Mouse (Mus musculus): Measurements from ENCODE around the gene Hist1h3f.

Hist1h3f gene

DNA sequence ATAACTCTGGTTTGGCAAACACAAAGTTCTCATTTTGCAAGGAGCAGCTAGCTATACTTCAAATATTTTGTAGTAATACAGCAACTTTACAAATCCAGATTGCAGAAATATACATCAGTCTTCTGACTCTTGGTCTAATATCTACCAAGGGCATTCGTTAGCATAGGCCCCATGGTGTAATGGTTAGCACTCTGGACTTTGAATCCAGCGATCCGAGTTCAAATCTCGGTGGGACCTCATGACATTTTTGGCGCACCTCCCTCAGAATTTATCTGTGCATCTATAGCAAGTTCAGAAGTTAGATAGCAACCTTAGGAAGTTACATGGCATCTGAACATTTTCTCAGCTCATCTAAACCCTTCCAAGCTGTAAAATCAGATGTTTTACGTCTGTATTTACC is 25.0 kb upstream of the Hist1h3f start:
- peak; percentile 82 for DNase-seq

DNA sequence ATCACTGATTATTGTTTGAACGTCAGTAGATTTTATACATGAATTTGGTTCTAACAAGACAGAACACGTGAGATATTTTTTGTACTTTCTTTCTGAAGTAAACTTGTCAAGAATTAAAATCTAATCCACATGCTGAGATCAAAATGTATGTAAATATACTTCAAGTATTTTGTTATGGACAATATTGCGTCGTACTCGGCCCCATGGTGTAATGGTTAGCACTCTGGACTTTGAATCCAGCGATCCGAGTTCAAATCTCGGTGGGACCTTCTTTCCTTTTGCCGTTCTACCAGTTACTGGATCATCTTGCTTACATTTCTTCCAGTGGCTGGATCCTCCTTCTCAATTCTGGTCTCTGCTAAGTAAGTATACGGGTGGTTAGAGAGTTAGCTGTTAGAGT is 24.4 kb upstream of the Hist1h3f start:
- peak; percentile 83 for DNase-seq

DNA sequence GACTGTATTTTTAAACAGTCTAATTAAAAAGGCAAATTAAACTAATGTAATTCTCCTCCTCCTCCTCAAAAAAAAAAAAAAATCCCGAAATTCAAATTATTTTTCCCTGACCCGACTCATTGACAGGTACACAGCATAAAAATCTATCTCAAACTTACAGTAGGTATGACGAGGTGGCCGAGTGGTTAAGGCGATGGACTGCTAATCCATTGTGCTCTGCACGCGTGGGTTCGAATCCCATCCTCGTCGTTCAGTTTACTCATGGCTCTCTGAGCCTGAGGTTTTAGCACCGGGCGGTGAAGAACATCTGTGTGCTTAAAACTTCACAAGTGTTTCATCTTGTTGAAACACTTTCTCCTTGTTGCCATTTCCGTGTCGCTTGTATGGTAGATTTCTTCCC is 22.1 kb upstream of the Hist1h3f start:
- DNase-seq = peak; percentile 81

DNA sequence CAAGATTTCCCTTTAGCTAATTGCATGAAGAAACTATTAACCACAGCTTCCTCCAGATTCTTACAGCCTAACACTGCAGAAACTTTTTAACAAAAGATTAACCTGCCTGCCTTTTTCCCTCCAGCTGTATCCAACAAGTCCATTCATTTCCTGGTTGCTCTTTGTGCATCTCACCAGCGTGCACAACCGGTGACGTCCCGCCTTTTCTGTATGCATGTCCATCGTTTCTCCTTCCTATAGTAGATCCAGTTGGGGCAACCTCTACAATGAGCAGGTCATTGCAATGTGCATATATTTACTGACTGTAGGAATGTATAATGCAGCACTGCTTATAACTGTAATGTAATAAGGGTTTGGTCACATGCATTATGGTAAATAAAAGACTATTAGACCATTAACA is 19.9 kb upstream of the Hist1h3f start:
- no peak for DNase-seq

DNA sequence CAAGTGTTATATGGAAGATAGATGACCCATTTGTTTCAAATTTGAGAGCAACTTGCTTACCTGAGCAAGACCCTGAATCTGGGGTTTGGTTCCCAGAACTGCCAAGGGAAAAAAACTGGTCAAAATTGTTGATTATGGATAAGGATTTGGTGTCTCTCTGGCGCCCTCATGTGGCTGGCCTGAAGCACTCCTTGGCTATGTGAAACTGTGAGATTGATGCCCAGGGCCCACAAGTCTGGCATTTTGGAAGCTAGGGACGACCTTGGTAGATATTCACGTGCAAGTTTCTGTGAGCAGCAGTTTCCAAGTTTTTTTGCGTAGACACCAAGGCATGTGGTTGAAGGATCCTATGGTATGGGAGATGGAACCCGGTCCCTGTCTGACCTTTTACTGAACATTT is 19.2 kb upstream of the Hist1h3f start:
- peak; percentile 65 for DNase-seq

DNA sequence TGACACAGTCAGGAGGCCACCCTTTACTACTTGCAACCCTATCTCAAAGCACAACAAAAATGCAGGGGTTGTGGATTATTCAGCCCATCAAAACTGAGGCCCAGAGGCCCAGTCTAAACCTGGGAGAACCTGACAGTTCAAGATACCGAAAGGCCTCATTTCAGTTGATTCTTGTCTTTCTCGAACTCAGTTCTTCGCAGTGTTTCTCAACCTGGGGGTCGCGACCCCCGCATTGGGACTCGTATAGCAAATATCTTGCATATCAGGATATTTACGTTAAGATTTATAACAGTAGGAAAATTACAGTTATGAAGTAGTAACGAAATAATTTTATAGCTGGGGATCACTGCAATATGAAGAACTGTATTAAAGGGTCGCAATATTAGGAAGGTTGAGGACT is 18.0 kb upstream of the Hist1h3f start:
- DNase-seq = no peak

DNA sequence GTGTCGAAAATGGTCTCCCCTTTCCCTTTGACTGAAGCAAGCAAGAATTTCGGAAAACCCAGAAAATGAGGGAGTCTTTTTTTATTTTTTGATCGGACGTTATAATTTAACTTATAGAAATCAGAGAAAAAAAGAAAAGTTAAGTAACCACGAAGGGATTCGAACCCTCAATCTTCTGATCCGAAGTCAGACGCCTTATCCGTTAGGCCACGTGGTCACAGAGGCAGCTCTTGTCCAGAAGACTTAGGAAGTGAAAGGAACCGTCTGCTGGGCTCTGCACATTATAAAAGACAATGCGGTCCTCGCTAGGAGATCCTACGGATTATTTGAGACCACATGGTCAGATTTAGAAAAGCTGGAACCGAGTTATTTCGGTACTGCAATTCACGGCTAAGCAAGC is 17.5 kb upstream of the Hist1h3f start:
- peak; percentile 92 for DNase-seq

DNA sequence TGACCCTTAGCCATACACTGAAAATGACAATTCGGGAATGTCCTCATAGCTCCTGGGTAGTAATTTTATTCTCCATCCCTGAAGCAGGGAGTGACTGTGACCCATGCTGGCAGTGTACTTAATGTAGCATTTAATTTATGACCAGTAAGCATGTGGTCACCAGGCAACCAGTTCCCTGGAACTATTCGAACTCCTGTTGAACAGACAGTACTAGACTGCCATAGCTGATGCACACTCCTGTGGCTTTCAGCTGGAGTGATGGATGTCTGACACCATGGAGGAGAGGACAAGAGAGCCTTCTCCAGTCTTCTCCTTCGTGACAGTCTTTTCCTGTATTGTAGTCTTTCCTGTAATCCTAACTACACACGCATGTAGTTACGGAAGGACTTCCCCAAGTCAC is 14.8 kb upstream of the Hist1h3f start:
- DNase-seq = no peak

DNA sequence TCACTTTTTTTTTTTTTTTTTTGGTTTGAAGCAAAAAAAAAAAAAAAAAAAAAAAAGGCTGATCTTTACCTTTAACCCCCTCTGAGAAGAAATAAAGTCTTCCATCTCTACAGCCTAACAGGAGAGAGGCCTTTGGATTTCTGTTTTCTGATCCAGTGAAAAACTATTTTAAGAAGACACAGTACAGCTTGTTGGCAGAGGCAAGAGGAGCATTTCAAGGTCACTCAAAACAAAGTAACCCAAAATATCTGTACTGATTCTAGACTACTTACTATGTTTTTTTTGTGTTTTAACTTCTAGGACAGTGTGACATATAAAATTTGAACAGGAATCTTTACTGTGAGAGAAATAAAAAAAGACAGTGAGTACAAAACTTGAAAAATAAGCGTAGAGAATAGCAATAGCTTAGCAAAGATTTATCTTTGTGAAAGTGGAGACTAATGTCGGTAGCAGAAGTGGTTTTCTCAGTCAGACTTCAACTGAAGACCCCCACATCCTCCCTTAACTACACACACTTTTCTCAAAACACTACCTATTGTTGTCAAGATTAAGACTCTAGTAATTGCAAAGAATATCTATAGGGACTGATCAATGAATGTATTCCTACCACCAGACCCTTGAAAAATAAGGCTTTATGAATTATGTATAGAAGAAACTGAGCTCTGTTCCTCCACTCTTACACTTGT is 14.2 kb upstream of the Hist1h3f start:
- no peak for DNase-seq

DNA sequence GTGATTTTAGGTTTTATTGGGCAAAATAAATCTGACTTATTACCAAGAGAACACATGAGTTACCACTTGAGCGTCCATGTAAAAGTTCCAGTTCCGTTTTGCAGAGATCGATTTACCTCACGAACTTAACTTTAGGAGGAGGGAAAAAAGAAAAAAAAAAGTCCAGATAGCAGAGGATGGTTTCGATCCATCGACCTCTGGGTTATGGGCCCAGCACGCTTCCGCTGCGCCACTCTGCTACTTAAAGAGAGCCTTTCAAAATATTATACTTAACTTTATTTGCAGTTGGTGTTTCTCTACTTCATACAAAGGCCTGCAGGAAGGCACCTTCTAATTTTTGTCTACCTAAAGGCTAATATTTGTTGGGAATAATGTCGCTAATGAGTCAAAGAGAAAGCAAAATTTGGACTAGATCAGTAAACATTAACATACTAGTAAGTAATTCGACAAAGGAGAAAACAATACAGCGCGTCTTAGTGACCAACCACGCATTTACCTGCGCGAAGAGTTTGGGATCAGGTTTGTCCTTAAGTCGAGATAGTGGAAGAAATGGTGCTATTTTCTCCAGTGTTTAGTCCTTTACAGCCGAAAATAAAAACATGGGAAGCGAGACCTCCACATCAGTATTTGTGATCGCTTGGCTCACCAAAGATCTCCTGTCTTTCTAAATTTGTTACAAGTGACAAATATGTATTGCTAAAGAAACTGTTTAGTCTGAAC is 13.5 kb upstream of the Hist1h3f start:
- peak; percentile 65 for DNase-seq

DNA sequence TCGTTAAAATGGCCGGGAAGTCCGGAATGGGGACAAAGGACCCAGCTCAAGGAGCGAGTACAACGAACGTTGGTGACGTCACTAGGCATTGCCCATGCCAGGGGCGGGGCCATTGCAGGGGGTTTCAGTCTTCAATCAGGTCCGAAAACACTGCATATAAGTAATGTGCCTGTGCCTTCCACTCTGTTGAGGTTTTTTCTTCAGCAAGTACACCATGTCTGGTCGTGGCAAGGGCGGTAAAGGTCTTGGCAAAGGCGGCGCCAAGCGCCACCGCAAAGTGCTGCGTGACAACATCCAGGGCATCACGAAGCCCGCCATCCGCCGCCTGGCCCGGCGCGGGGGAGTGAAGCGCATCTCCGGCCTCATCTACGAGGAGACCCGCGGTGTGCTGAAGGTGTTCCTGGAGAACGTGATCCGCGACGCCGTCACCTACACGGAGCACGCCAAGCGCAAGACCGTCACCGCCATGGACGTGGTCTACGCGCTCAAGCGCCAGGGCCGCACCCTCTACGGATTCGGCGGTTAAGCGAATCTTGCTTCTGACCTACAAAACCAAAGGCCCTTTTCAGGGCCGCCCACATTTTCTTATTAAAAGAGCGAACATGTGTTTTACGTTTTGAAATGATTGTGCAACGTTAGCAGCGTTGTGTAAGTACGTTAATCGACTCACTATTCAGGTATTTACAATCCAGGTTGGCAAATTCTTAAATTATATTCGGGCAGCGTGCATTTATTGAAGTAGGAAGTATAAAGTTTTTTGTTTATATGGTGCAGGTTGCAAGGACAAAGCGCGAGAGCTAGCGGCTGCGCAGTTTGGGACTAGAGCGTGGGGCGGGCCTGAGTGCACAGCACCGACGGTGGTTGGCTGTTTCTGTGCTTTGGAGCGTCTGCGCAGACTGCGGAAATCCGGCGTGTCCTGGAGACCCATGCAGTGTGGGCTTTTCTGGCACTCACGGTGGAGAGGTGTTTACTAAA is 12.7 kb upstream of the Hist1h3f start, which contains the start of gene Hist1h4h:
Gene Hist1h4h, plus strand, starts transcription at position 150 of the 975 bp plus-strand sequence.
- peak; percentile 94 for DNase-seq

DNA sequence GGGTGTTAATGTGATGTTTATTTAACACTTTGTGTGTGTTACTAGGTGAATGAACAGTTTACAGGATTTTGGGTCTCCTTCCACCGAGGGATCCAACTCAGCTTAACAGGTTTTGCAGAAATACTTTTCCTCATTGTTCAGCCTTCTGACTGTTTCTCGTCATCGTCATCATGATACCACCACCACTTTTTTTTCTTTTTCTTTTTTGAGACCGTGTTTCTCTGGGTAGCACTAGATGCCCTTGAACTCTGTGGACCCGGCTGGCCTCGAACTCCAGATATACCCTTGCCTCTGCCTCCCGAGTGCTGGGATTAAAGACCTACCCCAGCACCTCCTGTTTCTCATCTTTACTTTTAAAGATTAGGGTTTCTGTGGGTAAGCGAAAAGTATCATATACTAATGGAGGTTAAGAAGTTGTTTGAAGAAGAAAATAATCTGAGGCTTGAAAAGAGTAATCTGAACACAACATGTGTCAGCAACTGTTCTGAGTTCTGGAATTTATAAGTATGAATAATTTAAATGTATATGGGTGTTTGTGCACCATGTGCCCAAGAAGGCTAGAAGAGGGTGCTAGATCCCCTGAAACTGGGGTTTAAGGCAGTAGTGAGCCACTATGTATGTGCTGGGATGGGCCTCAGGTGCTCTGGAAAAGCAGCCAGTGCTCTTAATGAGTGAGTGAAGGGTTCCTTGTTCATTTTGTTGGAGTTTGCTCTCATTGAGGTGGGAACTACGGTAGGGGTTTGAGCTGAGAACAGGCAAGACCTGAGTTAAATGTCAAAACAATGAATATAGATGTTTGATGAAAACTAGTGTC is 11.4 kb upstream of the Hist1h3f start:
- no peak for DNase-seq

DNA sequence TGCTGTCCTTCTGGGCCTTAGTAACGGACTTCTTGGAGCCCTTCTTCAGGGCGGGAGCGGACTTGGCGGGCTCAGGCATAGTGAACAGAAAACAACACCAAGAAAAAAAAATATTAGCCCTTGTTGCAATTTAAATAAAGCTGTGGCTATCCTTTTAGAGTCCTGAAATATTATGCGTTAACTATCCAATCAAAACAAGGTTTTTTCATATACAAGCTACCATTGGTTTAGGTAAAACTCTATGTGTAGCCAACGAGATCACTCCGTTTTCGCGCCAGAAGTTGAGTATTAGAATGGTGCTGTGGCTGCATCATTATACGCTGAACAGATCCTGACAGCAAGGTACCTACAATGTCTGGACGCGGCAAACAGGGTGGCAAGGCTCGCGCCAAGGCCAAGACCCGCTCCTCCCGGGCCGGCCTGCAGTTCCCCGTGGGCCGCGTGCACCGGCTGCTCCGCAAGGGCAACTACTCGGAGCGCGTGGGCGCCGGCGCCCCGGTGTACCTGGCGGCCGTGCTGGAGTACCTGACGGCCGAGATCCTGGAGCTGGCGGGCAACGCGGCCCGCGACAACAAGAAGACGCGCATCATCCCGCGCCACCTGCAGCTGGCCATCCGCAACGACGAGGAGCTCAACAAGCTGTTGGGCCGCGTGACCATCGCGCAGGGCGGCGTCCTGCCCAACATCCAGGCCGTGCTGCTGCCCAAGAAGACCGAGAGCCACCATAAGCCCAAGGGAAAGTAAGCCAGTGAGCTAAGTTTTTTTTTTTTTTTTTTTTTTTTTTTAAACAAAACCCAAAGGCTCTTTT is 10.1 kb upstream of the Hist1h3f start, which contains the start of gene Hist1h2af:
Gene Hist1h2af, plus strand, starts transcription at position 347 of the 808 bp plus-strand sequence.
- DNase-seq = peak; percentile 40

DNA sequence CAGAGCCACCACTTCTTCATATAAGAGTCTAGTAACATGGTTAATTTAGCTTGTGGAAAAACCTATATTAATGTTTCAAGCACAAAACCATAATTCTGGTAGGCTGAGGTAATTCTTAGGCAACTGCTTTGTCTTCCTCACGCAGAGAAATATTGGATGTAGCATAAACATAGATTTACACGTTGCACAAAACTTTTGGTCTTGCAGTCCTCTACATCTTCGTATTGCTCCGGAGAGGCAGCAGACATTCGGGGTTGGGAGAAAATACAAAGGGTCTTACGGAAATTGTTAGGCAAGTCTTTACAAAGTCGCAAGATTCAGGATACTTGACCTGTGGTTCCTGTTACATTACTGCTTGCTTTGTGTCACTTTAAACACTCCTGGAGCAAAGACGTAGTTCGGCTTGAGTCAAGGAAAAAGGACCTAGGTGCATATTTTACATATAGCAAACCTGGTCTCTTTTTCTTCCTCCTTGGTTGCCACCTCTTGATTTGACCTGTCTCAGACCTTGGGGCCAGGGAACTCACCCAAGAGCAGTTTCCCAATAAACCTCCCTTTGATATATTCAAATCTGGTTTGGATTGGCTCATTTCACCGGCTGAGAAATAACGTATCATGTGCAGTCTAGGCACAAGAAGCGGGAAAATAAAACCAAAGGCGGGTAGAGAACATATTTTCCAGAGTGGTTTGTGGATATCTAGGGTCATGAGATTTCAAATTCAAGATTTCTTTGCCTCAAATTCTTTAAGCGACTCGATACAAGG is 9.3 kb upstream of the Hist1h3f start:
- DNase-seq = no peak

DNA sequence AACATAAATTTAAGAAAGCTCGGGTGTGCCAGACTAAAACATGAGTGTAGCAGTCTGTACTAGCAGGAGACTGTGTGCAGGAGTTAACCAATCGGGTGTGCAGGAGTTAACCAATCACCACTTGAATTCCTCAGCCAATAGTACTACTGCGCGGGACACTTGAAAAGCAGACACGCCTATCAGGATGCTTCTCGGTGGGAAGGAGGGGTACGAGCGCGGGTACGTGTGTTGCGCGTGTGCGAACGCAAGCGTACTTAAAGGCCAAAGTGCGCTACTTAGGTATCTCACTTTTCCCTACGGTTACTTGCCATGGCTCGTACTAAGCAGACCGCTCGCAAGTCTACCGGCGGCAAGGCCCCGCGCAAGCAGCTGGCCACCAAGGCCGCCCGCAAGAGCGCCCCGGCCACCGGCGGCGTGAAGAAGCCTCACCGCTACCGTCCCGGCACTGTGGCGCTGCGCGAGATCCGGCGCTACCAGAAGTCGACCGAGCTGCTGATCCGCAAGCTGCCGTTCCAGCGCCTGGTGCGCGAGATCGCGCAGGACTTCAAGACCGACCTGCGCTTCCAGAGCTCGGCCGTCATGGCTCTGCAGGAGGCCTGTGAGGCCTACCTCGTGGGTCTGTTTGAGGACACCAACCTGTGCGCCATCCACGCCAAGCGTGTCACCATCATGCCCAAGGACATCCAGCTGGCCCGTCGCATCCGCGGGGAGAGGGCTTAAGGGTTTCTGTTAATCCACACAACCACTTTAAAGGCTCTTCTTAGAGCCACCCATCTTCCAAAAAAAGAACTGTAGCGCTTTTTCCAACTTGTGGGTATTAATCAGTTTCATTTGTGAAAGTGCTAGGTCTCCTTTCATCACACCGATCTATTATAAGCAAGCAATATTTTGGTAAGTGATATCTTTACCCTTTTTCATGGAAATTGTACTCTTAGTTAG is 8.4 kb upstream of the Hist1h3f start, which contains the start of gene Hist1h3g:
Gene Hist1h3g, plus strand, starts transcription at position 286 of the 939 bp plus-strand sequence.
- peak; percentile 82 for DNase-seq

DNA sequence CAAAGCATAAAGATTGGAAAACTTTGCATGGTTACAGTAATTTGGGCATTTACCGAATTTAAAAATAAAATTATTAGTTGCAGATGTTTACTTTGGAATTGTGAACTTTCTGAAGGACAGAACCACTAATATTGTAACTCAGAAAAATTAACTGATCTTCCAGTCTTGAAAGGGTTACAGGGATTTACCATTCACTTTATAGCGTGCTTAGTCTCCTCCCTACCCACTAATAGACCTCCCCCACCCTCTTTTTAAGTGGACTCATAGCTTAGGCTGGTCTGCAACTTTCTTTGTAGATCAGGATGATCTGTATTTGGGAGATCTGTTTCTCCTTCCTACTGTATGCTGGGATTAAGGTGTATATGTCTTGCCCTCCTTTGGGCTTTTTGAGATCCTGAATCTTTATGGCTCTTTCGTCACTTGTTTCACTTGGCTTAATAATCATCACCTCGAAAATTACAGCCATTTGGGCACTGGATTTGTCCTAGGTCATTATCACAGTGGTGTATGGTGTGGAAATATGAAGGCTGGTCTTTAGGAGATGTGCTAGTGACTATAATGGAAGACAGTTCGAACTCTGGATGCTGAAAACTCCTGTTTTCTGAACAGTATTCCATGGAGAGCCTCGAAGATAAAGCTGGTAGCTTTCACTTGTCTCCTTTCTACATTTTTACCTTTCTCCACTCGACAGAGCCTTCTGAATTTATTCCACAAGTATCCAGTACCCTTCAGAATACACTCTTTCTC is 7.6 kb upstream of the Hist1h3f start:
- DNase-seq = no peak

DNA sequence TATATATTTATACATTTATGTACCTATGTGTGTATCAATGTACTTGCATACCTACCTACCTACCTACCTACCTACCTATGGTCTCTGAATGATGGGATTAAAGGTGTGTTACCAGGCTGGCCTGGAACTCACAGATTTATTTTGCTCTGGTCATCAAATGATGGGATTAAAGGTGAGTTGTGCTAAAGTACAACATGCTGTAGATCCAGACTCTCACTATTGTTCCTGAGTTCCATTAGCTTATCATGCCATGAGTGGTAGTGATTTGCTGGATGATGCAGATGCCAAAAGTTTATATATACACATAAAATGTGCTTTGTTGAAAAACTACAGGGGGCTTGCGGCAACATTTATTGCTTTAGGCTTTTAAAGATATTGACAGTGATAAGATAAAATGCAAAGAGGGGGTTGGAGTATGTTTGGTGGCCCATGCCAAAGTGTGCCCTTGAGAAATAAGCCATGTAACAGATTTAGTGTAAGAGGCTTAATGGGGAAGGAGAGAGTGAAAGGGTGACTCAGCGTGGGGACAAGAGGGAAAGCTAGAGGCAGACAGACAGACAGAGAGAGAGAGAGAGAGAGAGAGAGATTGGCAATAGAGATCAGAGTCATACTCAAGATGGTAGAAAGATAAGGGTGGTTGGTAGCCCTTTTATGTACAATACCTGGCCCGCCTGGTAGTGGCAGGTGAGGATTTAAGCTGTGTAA is 6.7 kb upstream of the Hist1h3f start:
- no peak for DNase-seq

DNA sequence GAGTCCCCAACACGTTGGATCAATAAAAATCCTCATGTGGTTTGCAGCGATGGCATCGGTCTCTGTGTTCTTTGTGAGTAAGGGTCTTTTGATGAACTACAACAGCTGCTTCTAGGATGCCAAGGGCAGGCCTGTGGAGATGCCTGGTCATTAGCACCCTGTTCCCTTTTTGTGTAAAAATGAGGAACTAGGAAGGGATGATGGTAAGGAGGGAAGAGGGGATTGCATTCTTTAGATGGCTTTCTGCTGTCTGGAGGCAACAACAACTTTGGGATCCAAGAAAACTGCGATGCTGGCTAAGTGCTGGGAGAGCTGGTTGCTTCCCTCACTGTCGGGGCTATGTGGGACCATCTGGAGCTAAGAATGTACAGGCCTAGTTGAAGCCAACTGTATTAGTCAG is 5.6 kb upstream of the Hist1h3f start:
- no peak for DNase-seq
